Mouse (Mus musculus): ENCODE results near the gene Kcnk5.

Gene Kcnk5

GRCm38 (mm10) chr14:20162686-20163085, 18.9 kb downstream of the Kcnk5 start:
- DNase-seq = no peak

DNA sequence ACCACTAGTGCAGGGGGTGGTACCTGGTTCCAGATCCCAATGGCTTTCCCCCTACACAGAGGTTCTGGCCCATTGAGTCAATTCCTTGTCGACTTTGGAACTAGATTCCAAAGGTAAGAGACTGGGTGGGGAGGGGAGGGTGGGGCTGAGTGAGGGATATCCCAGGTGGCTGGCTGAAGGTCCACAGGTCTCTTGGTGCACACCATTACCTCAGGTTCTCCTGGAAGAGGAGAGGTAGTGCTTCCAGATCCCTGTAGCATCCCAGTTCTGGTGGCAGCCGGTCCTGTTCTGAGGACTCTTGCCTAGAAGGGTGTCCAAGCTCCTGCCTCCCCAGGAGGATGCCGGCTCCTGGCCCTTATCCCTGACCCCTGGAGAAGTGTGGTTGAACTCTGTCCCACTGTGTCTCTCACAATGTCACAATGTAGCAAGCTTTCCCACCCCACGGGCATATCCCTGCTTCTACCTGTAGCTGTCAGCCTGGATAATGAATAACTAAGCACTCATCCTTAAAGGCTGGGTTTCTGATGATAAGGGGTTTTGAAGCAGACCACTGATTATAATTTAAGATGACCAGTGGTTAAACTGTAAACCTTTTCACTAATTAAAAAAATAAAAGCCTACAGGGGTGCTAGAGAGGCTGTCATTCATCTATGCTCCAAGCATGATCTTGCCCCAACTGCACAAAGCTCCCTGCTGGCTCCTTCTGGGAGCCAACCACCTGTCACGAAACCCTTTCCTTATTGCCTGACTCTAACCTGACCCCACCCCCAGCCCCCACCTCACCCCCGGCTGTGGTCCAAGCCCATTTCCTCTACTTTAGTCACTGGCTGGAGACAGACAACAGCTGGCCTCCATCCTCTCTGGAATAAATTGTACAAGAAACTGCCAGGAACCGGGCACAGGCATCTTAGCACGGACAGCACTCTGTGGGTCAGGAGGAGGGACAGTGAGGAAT, 22.6 kb downstream of the Kcnk5 start:
- no peak for DNase-seq

GRCm38 (mm10) chr14:20157595-20157994, 24.0 kb downstream of the Kcnk5 start:
- DNase-seq = no peak

DNA sequence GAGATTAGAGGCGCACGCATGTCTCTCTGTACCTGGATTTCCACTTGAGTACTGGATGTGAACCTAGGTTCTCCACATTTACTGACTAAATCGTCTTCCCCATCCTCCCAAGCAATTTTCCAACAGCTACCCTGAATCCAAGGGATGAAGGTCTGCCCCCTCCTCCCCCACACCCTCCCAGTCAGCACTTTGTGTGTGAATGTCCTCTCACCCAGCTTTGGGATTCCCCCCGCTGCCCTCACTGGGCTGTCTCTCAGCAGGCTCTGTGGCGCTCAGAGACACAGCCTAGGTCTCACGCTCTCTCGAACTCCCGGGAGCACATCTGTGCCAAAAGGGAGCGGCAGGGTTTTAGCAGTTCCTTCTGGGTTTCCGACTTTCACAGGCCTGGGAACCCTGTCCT, 25.9 kb downstream of the Kcnk5 start:
- no peak for DNase-seq

DNA sequence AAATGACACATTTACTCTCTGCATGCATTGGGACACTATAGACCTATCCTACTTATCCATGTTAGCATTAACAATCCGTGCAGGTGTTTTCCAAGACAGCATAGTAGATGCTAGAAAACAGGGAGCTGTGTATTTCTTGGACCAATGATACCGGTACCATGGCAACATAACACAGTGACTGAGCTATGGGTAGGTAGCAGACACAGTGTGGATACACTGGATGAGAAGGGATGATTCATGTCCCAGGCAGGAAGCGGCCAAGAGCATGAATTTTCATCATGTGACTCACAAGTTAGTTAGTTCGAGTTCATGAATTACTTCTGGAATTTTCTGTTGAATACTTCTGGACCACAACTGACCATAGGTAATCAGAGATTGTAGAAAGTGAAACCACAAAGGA, 26.7 kb downstream of the Kcnk5 start:
- DNase-seq = no peak

DNA sequence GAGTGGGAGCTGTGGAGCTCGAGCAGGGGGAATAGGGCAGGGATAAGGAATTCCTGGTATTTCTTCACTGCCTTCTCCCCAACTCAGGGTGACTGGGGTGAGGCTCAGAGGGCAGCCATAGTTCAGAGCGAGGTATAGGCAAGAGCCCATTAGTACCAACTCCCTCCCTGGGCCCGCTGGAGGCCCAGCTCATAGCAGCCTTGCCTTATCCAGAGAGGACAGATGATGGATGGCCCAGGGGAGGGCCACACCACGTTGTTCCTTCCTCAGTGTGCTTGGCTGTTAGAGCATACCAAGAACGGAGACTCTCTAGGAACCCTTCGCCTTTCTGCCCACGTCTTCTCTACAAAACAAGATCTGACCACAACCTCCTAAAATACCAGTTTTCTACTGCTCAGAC, 27.4 kb downstream of the Kcnk5 start:
- no peak for DNase-seq

DNA sequence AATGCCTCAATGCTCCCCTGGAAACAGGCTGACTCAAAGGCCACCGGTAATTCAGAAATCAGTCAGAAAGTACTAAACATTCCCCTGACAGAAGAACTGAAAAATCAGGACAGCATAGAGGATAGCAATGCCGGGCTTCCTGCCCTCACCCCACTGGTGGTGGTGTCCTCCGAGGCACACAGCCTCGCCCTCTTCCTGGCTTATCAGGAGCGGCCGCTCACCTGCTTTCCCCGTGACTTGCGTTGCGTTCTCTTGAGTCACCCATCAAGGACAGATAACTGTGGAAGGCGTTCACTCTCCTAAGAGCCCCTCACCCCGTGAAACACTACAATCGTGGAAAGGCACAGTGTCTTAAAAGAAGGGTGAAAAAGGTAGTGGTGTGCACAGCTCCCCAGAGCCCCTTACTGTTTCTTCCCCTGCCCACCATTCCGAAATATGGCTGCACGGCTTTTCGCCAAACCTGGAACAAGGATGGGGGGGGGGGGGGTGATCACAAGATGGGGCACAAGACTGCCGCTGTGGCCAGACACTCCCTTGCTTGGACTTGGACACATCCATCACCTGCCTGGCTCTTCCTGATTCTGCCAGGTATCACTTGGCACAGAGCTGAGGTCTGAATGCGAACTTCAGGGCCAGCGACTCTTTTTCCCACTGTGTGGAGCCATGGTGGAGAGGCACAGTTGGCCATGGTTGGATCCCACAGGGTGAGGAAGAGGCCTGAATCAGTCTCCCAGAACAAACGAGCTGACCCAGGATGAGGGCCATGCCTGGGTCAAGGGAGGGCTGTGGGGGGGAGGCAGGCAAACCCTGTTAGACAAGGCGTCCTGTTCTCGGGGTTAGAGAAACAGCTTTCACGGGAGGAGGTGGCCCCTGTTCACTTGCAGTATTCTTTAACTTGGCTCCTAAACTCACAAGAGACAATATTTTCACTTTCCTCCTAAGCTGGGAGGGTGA, 32.2 kb downstream of the Kcnk5 start:
- no peak for DNase-seq

GRCm38 (mm10) chr14:20148514-20148913, 33.1 kb downstream of the Kcnk5 start:
- DNase-seq = no peak

DNA sequence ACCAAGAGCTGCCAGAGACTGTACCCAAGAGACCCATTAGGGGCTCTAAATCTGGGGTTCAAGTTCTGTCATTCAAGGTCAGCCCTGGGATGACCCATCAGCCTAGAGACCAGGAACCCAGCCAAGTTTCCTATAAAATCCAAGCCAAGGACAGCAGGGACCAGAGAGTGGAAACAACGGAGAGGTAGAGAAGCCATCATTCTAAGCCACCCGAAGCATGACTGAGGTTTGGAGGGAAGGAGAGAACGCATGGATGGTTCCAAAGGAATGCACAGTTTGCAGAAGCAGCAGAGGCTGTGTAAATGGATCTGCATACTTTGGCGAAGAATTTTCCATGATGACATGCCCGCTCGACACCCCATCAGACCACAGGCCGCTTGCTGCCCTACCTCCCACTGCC, 33.8 kb downstream of the Kcnk5 start:
- no peak for DNase-seq

GRCm38 (mm10) chr14:20144093-20144492, 37.5 kb downstream of the Kcnk5 start:
- no peak for DNase-seq

DNA sequence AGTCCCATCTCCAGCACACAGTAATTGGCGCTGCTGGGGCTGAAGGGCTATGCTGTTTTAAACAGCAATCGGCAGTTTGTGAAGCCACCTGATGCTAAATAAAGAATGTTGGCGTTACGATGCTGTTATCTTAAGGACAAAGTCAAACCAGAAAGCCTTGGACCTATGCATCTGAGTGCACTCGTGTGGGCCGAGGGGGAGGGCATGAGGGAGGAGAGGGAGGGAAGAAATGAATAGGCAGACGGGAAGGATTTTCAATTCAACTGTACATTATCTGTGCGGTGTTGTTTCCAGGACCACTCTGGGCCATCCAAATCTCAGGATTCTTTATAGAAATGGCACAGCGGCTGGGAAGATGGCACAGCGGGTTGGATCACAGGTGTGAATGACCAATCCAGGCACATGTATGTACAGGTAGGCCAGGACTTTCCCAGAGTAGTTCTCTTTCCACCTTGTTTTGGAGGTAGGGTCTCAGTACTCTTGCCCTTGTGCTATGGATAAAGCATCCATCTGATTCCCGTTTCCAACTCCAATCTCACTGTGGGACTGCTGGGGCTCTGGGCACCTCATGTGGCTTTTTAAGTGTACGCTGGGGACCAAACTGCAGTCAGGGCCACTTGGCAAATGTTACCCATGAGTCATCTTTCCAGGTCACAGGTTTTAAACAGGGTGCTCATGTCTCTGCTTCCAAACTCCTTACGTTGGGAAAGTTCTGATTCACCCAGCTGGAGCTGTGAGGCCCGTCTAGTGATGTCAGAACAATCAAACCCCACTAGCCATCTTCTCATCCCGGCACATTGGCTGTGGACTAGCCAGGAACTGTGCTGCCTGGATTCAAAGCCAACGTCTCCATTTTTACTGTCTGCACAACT, 42.9 kb downstream of the Kcnk5 start, which contains the start of gene Saysd1:
Saysd1 (minus strand) TSS at position 51 of the 872 bp plus-strand sequence.
- no peak for DNase-seq

GRCm38 (mm10) chr14:20134965-20135671, 46.5 kb downstream of the Kcnk5 start:
- DNase-seq = no peak

DNA sequence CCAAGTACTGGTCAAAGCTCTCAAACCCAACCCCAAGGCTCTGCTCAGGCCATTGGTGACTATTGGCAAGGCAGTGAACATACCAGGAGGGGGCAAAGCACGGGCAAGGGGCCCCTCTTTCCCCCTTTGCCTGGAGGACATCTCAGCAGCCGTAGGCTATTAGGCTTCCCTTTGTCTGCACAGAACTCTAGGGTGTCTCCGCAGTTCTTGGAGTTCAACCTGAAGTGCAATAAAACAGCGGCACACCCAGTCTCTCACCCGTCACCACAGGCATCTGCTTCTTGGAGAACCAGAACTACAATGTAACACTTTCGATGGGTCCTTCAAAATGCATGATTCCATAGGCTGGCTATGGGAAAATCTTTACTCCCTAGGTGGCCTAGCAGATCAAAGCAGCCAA, 53.4 kb downstream of the Kcnk5 start:
- DNase-seq = no peak

GRCm38 (mm10) chr14:20127406-20128087, 54.1 kb downstream of the Kcnk5 start:
- DNase-seq = no peak

DNA sequence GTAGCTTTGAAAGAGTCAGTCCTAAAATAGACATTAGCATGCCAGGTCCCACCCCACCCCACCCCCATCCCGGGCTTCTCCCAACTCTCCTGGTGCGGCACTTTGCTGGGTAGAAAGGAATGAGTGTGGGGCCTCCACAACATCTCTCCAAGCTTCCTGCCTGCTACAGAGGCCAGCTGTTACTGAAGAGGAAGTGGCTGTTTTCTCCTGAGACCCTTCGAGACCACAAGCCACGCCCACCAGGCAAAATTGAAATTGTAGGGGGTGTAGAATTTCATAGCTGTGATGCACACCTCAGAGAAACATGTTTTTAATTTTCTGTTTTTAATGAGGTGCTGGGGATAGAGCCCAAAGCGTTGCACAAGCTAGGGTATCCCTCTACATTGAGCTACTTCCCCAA, 60.7 kb downstream of the Kcnk5 start:
- DNase-seq = peak; percentile 47 to 53

- DNase-seq = no peak
Measured at GRCm38 (mm10) chr14:20120012-20120411, 61.6 kb downstream of the Kcnk5 start.

DNA sequence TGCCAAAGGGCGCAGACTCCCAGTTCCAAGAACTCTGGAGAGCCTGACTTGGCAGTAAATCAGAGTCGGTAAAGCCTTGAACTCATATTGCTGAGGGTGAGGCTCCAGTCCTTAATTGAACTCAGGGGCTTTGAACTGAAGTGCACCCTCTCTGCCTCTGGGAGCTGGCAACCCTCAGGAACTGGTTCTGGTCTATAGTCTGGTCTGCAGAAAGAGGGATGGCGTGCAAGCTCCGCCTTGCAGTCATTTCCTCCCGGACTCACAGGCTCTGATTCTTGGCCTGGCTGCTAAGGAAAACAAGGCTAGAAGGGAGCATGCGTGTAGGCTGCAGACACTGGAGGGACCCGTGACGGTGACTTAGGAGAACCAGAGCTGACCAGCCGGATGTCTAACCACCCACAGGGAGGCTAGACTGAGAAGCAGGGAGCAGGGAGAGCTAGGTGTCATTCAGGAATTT, 65.4 kb downstream of the Kcnk5 start:
- no peak for DNase-seq

- no peak for DNase-seq
Measured at GRCm38 (mm10) chr14:20114951-20115350, 66.7 kb downstream of the Kcnk5 start.

GRCm38 (mm10) chr14:20113964-20114363, 67.6 kb downstream of the Kcnk5 start:
- DNase-seq = peak; percentile 52 to 54

DNA sequence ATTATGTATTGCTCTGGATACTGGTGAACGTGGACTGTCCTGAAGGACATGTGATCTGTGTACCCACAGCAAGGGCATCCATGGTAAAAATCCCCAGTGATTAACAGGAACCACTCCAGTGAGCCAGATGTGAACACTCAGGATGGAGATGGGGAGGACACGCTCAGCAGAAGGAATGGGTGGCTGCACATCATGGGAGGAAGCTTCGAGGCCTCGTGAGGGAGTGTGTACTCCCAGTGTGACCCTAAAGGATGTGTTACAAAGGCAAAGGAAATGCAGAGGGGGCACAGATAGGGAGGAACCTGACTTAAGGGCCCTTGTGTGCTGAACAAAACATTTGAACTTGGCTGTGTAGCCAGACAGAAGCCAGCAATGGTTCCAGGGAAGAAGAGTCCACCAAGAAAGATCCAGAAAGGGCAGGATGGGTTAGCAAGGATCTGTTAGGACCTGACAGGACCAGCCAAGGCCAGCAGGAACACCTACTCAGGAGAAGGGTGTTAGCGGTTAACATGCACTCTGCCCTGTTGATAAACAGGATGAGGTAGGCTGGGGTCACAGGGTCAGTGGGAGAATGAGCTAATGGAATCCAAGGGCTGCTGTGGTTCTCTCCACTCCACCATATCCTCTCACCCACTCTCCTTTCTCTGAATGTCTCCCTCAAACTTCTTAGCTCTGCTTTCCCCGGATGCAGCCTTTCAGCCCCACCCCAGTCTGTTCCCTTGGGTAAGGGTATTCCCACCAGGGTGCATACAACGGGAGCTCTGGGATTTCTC, 68.2 kb downstream of the Kcnk5 start:
- no peak for DNase-seq

Measured in thymus, adult 18-20 months (tissue).